Mouse (Mus musculus) CH12.LX (cell line): ENCODE data around the gene Tubgcp6.

Experiments
- CHD1 ChIP-seq: IDR thresholded peaks from 2 replicates; pipeline ENCODE4 v1.6.1; 2012; ENCODE audit warnings: low read depth, low read length, improper control_type of control experiment, inconsistent platforms
- CTCF ChIP-seq, 2 experiments: IDR thresholded peaks in 1 of 2; conservative IDR thresholded peaks in 1 of 2; 2 replicates each; pipeline ENCODE4 v1.5.1; 2011 to 2012; ENCODE audit warnings: low read depth in 2 of 2, low read length in 2 of 2, improper control_type of control experiment in 1 of 2, inconsistent platforms in 1 of 2, mild to moderate bottlenecking in 1 of 2, moderate library complexity in 1 of 2
- EP300 ChIP-seq: IDR thresholded peaks from 2 replicates; pipeline ENCODE4 v1.6.1; 2011; ENCODE audit warnings: low read length, improper control_type of control experiment
- IRF4 ChIP-seq: IDR thresholded peaks from 2 replicates; pipeline ENCODE4 v1.6.1; 2014; ENCODE audit warnings: low read depth, mild to moderate bottlenecking, inconsistent platforms, low read length, improper control_type of control experiment
- MAFK ChIP-seq: IDR thresholded peaks from 2 replicates; pipeline ENCODE4 v1.6.1; 2011; ENCODE audit warnings: low read length, improper control_type of control experiment; ENCODE audit not compliant: insufficient replicate concordance
- NELFE ChIP-seq: IDR thresholded peaks from 2 replicates; pipeline ENCODE4 v1.6.1; 2011; ENCODE audit warnings: low read depth, low read length, improper control_type of control experiment

DNA sequence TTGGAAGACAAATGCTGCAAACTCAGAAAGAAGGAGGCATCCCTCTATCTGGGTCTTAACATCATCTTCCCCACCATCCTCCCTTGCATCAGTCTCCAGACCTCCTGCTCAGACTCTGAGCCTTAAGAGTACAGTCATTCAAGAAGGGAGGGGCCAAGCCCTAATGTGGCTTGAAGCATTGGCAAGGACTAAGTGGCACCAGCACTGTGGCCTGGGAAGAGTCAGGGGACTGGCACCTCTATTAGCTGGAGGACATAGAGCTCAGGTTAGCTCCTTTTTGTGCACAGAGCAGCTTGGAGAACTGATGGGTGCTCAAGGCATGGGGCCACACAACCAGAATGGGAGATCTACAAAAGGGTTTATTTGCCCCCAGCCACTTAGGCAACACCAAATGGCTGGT, 7.3 kb upstream of the Tubgcp6 start:
- no peak for TF ChIP-seq NELFE
- no peak for TF ChIP-seq EP300
- TF ChIP-seq CTCF (conservative IDR thresholded peaks at IDR 0.05 in 1 of 2, IDR thresholded peaks at IDR 0.05 in 1 of 2; ENCODE audit: low read depth in 2 of 2, low read length in 2 of 2) = no peak
- TF ChIP-seq MAFK = no peak
- no peak for TF ChIP-seq CHD1
- TF ChIP-seq IRF4 = no peak
